Mouse (Mus musculus) left cerebral cortex, adult 2 months (tissue): Measurements from ENCODE around the gene Rhbdl2. TPM values are rescaled to one million over a fixed set of nuclear protein-coding genes. Genes with fewer than 3 reads are reported as not detected.

ENCODE experiments used
- DNase-seq, 2 experiments: peaks; one replicate each; pipeline ENCODE4 v3.0.0; 2021 to 2022; ENCODE audit warnings: low spot score in 2 of 2, mixed read lengths in 1 of 2; ENCODE audit errors: extremely low spot score in 1 of 2
- H3K27ac ChIP-seq: fragments of 200-600 bp; 2 replicates; pipeline ENCODE4 v1.8.1; 2022
- H3K4me3 ChIP-seq: fragments of 200-600 bp; 2 replicates; pipeline ENCODE4 v1.8.1; 2022
- CTCF ChIP-seq: fragments of 200-600 bp; IDR thresholded peaks from 2 replicates; pipeline ENCODE4 v1.8.1; 2022; ENCODE audit warnings: antibody characterized with exemption, mild to moderate bottlenecking, moderate library complexity
- intact Hi-C: fragments of 180-260 bp; cut with DNase I; formaldehyde crosslinking; loops from one replicate; pipeline ENCODE4 v1.15.1; 2025
- total RNA-seq, 2 experiments: library from RNA; stranded (reverse); gene quantifications; 2 replicates each; pipeline ENCODE4 v1.2.3; 2021

The Rhbdl2 gene
- total RNA-seq, 2 experiments from 2014 or later = 0.61 to 0.72 TPM

GRCm38 (mm10) chr4:123767807-123768206 lies 19.9 kb upstream of the Rhbdl2 start:
- intact Hi-C loops = no loop called here
- Histone ChIP-seq H3K27ac (no peak overlapping the region), H3K4me3 (no peak overlapping the region)
- no peak for DNase-seq
- no peak for TF ChIP-seq CTCF

DNA sequence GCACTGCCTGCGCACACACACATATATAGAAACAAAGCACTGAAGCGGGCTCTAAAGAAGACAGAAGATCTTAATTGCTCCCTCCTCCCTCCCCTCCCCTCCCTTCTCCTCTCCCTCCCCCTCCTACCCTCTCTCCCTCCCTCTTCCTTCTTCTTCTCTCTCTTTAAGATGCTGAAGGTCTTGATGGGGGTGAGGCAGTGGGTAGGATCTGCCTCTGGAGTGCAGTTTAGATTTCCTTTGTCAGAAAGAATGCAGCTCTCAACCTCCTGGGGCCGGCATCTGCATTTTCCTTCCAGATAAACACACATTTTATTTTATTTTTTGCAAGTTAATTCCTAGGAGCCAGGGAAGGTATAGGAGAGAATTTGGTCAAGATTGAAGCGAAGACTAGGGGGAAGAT lies 19.4 kb upstream of the Rhbdl2 start:
- intact Hi-C loops = no loop called here
- Histone ChIP-seq H3K27ac (no peak overlapping the region), H3K4me3 (no peak overlapping the region)
- DNase-seq = no peak
- no peak for TF ChIP-seq CTCF

DNA sequence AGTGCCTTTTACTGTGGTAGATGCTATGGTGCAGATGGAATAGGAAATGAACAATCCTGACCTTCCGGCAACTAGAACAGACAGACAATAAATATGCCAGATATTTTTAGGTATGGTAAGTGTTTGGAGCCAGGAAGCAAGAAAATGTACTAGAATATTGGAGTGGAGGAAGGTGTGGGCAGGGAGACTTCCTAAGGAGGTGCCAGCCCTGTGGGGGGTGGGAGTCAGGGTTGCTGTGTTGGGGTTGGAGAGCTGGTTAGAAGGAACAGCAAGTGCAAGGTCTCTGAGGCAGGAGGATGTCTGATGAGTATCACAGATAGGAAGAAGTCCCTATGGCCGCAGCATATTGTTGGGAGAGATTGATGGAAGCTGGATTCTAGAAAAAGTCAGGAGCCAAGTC lies 5.0 kb downstream of the Rhbdl2 start:
- Histone ChIP-seq H3K27ac (0 out of 2 replicates have a peak overlapping the region, but pooled peaks have one; percentile 19), H3K4me3 (no peak overlapping the region)
- no peak for TF ChIP-seq CTCF
- intact Hi-C loops = loop anchor here (5.0 kb wide), 1 partner anchor 40 kb away; the partner anchor contains the start of gene Akirin1
- DNase-seq = peak in 1 of 2 experiments; percentile 26

DNA sequence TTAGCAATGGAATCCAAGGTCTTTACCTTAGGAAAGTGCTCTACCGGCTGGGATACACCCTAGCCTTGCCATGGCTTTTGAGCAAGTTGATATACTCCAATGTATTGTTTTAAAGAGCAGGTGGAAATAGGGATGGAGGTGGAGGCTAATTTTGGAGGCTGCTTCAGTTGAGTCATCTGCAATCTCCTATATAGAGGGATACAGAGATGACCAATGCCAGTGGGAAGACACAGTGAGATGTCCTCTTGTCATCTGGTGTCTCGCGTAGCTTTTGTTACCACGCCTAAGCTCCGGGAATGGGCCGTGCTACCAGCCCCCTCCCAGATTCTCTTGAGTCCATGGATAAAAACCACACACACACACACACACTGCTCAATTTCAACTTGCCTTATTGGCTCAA lies 5.5 kb downstream of the Rhbdl2 start:
- Histone ChIP-seq H3K4me3 (no peak overlapping the region), H3K27ac (peak overlapping the region; percentile 19; the same call in 1 of the 2 replicates)
- TF ChIP-seq CTCF = no peak
- intact Hi-C loops = loop anchor here (5.0 kb wide), 1 partner anchor 41 kb away; the partner anchor contains the start of gene Akirin1
- DNase-seq = peak; percentile 8 to 21

DNA sequence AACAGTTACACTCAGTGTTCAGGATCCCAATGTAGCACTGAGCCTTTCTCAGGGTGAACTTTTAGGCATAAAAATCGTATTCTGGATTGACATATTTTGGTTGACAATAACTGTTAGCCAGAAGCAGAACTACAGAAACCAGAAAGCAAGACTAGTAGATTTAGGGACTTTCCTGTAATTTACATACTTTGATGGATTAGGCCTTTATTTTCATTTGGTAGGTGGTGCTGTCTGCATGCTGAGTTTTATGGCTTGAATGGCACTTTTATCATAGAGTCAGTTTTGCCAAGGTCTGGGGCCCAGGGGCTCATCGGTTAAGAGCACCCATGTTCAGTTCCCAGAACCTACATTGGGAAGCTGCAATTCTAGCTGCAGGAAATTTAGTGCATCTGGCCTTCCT lies 7.4 kb downstream of the Rhbdl2 start:
- H3K27ac ChIP-seq = no peak overlapping the region
- intact Hi-C loops = no loop called here
- no peak overlapping the region for H3K4me3 ChIP-seq
- no peak for DNase-seq
- TF ChIP-seq CTCF = no peak

DNA sequence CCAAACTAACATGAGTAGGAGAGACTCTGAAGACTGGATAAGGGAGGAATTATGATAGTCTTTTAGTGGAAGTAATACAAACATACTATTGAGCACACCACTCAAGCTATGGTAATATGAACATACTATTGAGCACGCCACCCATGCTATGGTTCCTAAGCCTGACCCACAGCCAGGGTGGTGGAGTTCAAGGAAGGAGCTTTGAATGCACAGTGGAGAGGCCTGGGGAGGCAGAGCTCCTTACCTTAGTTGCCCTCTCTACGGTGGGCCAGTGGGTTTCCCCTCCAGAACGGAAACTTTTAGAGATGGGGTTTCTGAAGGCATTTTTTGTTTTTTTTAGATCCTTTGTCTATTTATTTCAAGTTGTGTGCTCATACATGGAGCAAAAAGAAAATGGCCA lies 9.7 kb downstream of the Rhbdl2 start:
- TF ChIP-seq CTCF = no peak
- peak overlapping the region; percentile 77 for H3K27ac ChIP-seq
- intact Hi-C loops = no loop called here
- no peak overlapping the region for H3K4me3 ChIP-seq
- no peak for DNase-seq

GRCm38 (mm10) chr4:123797856-123798255 lies 10.2 kb downstream of the Rhbdl2 start:
- no peak overlapping the region for H3K4me3 ChIP-seq
- no peak for TF ChIP-seq CTCF
- intact Hi-C loops = no loop called here
- H3K27ac ChIP-seq = peak overlapping the region; percentile 77
- DNase-seq = peak; percentile 55 to 64

DNA sequence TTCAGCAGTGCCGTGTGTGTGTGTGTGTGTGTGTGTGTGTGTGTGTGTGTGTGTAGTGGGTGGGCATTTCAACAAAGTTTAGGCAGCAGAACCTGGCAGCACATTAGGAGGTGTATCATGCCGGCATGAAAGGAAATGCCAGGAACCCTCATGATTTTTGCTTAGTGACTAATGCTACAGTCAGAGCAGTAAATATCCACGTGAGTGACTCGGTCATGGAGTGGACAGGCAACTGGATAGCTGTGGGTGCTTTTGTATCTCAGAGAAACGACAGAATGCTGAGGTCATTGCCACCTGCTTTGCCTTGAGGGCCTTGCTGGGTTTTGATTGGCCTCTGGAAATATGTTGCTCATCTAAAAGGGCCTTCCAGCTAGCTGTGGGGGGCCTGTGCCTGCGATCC lies 16.0 kb downstream of the Rhbdl2 start:
- Histone ChIP-seq H3K4me3 (no peak overlapping the region), H3K27ac (no peak overlapping the region)
- intact Hi-C loops = no loop called here
- TF ChIP-seq CTCF = no peak
- DNase-seq = peak in 1 of 2 experiments; percentile 28

GRCm38 (mm10) chr4:123808304-123808703 lies 20.6 kb downstream of the Rhbdl2 start:
- intact Hi-C loops = no loop called here
- Histone ChIP-seq H3K27ac (no peak overlapping the region), H3K4me3 (no peak overlapping the region)
- no peak for TF ChIP-seq CTCF
- no peak for DNase-seq

DNA sequence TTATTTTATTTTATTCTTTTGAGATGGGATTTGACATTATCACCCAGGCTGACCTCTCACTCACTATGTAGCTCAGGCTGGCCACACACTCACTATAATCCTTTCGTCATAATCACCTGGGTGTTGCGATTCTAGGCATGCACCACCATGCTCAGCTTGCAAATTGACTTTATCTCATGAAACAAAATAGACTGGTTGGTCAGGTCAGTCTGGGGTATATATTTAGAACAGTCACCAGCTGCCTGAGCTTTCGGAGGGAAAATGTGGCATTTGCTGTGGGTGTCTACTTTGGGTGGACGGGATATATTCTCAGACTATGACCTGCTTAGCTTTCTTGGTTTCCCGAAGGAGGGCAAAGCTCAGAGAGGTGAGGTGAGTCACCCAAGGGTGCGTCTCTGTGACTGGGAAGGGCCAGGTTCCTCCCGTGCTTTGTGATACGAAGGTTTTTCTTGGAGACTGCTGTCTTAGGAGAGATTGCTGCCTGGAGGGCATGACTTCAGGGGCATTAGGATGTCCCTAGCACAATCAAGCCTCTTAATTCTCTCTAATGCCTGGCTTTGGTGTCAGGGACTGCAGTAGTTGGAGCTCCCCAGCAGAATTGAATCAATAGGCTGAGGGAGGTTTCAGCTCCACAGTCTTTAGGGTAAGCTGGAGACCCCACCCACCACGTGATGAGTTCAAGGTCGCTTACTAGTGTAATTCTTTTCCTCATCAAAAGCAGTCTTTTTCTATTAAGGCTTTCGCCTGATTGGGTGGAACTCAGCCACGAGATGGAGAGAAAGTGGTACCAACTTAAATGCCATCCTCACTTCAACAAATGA lies 23.0 kb downstream of the Rhbdl2 start:
- intact Hi-C loops = loop anchor here (5.0 kb wide), 1 partner anchor 48 kb away; no protein-coding TSS in a partner anchor
- TF ChIP-seq CTCF = no peak
- no peak overlapping the region for H3K4me3 ChIP-seq
- no peak for DNase-seq
- no peak overlapping the region for H3K27ac ChIP-seq

- H3K27ac ChIP-seq = no peak overlapping the region
- intact Hi-C loops = loop anchor here (5.0 kb wide), 1 partner anchor 50 kb away; no protein-coding TSS in a partner anchor
- no peak; the same call in none of the 2 replicates for TF ChIP-seq CTCF
- H3K4me3 ChIP-seq = no peak overlapping the region
- DNase-seq = no peak
These were observed 24.9 kb downstream of the Rhbdl2 start for GRCm38 (mm10) chr4:123812525-123812924.

- no peak overlapping the region for H3K27ac ChIP-seq
- no peak for DNase-seq
- no peak for TF ChIP-seq CTCF
- intact Hi-C loops = loop anchor here (5.0 kb wide), 1 partner anchor 52 kb away; no protein-coding TSS in a partner anchor
- no peak overlapping the region for H3K4me3 ChIP-seq
These were observed 26.4 kb downstream of the Rhbdl2 start for GRCm38 (mm10) chr4:123814030-123814501.
